Mouse (Mus musculus) thymus, postnatal 36 days (tissue): ENCODE measurements at regions not wholly inside any gene's neighbourhood (a gene's known extent, or its start where the extent isn't known, plus 50 kb on each side); places are given as distances from the start of the nearest gene placed in this dataset.
A peak's percentile ranks its signal among the peaks of the same experiment; 100 is the strongest.

ENCODE experiments used
- DNase-seq, 2 experiments: peaks; one replicate each; pipeline ENCODE4 v3.0.0; 2022; ENCODE audit warnings: mixed read lengths in 2 of 2

GRCm38 (mm10) chrX:49387439-49387838 is 76.3 kb upstream of the Arhgap36 start:
- DNase-seq = no peak

DNA sequence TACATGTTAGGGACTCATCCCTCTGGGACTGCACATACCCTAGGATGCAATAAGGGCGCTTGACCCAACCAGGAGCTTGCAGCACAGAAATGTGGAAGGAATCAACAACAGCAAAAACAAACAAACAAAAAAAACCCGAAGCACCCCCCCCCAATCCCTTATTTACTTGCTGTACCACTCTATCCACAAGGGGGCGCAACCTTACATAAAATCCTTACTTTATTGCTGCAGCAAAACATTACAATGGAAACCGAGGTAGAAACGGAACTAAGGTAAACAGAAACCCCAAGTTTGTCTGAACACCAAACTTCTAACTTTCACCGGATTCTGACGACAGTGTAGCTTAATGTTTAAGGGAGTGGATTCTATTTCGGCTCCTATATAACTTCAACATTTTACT is 86.7 kb upstream of the Arhgap36 start:
- peak in 1 of 2 experiments; percentile 1 for DNase-seq

GRCm38 (mm10) chrX:49370384-49370783 is 82.3 kb upstream of the Enox2 start:
- no peak for DNase-seq

DNA sequence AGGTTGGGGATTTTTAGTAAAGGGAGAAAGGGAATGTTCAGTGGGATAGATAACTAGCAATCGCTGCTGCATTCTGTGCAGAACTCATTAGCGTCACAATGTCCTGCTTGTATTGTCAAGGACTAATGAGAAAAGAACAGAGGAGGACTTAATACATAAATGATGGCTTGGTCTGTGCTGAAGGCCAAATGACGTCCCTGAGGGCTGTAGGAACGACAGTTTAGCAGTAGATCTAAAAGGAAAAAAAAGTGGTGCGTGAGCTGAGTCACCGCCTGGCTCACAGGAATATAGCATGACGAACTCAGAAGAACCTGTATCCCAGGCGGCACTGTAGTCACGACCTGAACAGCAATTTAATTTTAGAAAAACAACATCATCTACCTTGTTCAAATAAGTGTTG is 81.3 kb upstream of the Enox2 start:
- no peak for DNase-seq

- DNase-seq = no peak
Measured at GRCm38 (mm10) chrX:49346451-49346850, 58.4 kb upstream of the Enox2 start.
